Mouse (Mus musculus) gastrocnemius, postnatal 10 days (tissue): Measurements from ENCODE around the gene Smim9. TPM values are rescaled to one million over a fixed set of nuclear protein-coding genes. Genes with fewer than 3 reads are reported as not detected.

Experiments
- total RNA-seq, 2 experiments: library from RNA; stranded (reverse); gene quantifications; 2 replicates each; pipeline ENCODE4 v1.2.3; 2021

Gene Smim9
- total RNA-seq, 2 experiments from 2014 or later = not detected

Other genes with a start within 250 kb of the Smim9 start
- 1 to 10 TPM; 1.6 to 2.7 TPM for gene Gab3, start 78.3 kb downstream of the Smim9 start, total RNA-seq
- 10 to 100 TPM; 30.0 to 31.0 TPM for gene Dkc1, start 67.9 kb downstream of the Smim9 start, total RNA-seq
- 10 to 100 TPM; 30.2 to 30.7 TPM for gene Mpp1, start 32.8 kb downstream of the Smim9 start, total RNA-seq
- 100 to 1,000 TPM; 155 to 162 TPM for gene Fundc2, start 218.6 kb upstream of the Smim9 start, total RNA-seq
- gene F8, start 218.8 kb upstream of the Smim9 start, total RNA-seq = 1 to 10 TPM; 1.3 to 1.5 TPM